Mouse (Mus musculus) olfactory bulb, adult 2 months (tissue): ENCODE results near the gene Gm4969. TPM values are rescaled to one million over a fixed set of nuclear protein-coding genes. Genes with fewer than 3 reads are reported as not detected.

Experiments
- H3K27ac ChIP-seq: fragments of 200-500 bp; 2 replicates; pipeline ENCODE4 v1.5.1; 2012; ENCODE audit warnings: low read depth, low read length; ENCODE audit not compliant: insufficient read depth
- H3K4me1 ChIP-seq: fragments of 200-500 bp; 2 replicates; pipeline ENCODE4 v1.6.1; 2012; ENCODE audit warnings: low read length; ENCODE audit not compliant: control insufficient read depth, insufficient read depth
- H3K4me3 ChIP-seq: fragments of 200-500 bp; 2 replicates; pipeline ENCODE4 v1.5.1; 2012; ENCODE audit warnings: mild to moderate bottlenecking, low read depth, low read length, moderate library complexity; ENCODE audit not compliant: insufficient read depth
- CTCF ChIP-seq: fragments of 200-500 bp; IDR thresholded peaks from 2 replicates; pipeline ENCODE4 v1.5.1; 2012; ENCODE audit warnings: low read depth, mild to moderate bottlenecking, low read length, moderate library complexity; ENCODE audit not compliant: insufficient read depth
- POLR2A ChIP-seq: fragments of 200-500 bp; IDR thresholded peaks from 2 replicates; pipeline ENCODE4 v1.6.1; 2012; ENCODE audit warnings: mild to moderate bottlenecking, low read depth, low read length, moderate library complexity; ENCODE audit not compliant: insufficient read depth
- WGBS: fragments of 180-500 bp; shearing (Covaris S2); methylation state at CpG from one replicate; pipeline ENCODE4 v1.1.7; 2018; 5-methylcytosine and 5-hydroxymethylcytosine counted together
- polyA plus RNA-seq: library from polyadenylated mRNA; stranded (reverse); fragments of >200 nt; gene quantifications from 2 replicates; pipeline ENCODE4 v1.2.4, GENCODE M21; 2012; ENCODE audit warnings: low replicate concordance; ENCODE audit not compliant: missing spikeins, insufficient read depth, insufficient read length

Gm4969 gene
- polyA plus RNA-seq, 1 experiment, result not detected

- 50% methylated on average over 6 of the region's 6 CpGs for WGBS
- TF ChIP-seq CTCF (no peak), POLR2A (no peak)
- H3K27ac ChIP-seq, result no peak overlapping the region; the same call in 1 of the 2 replicates
- peaks cover 29% of the 10 kb centered on the region for H3K4me1 ChIP-seq
- no peak overlapping the region for H3K4me3 ChIP-seq
These were observed 35.1 kb downstream of the Gm4969 start for GRCm38 (mm10) chr7:19083096-19083495.

GRCm38 (mm10) chr7:19082171-19082570, 36.0 kb downstream of the Gm4969 start:
- no peak overlapping the region for H3K27ac ChIP-seq
- H3K4me3 ChIP-seq, result no peak overlapping the region
- TF ChIP-seq POLR2A, result no peak
- TF ChIP-seq CTCF, result no peak
- WGBS, result 85% methylated on average over 4 of the region's 4 CpGs
- peaks cover 38% of the 10 kb centered on the region for H3K4me1 ChIP-seq

GRCm38 (mm10) chr7:19080451-19080950, 37.7 kb downstream of the Gm4969 start:
- Histone ChIP-seq H3K4me1 (peaks cover 35% of the 10 kb centered on the region), H3K27ac (no peak overlapping the region), H3K4me3 (no peak overlapping the region)
- TF ChIP-seq CTCF, result no peak
- TF ChIP-seq POLR2A, result no peak
- 85% methylated on average over 19 of the region's 19 CpGs for WGBS

GRCm38 (mm10) chr7:19078732-19079131, 39.4 kb downstream of the Gm4969 start:
- Histone ChIP-seq H3K4me3 (no peak overlapping the region), H3K4me1 (peaks cover 25% of the 10 kb centered on the region), H3K27ac (no peak overlapping the region)
- WGBS, result 76% methylated on average over 3 of the region's 3 CpGs
- TF ChIP-seq POLR2A, result no peak
- no peak for TF ChIP-seq CTCF

- Histone ChIP-seq H3K27ac (no peak overlapping the region), H3K4me3 (no peak overlapping the region), H3K4me1 (peaks cover 20% of the 10 kb centered on the region)
- TF ChIP-seq CTCF, result no peak
- no peak for TF ChIP-seq POLR2A
- WGBS, result 68% methylated on average over 14 of the region's 14 CpGs
These were observed 40.4 kb downstream of the Gm4969 start for GRCm38 (mm10) chr7:19077761-19078160.

GRCm38 (mm10) chr7:19076586-19076991, 41.6 kb downstream of the Gm4969 start:
- no peak; the same call in 1 of the 2 replicates for TF ChIP-seq POLR2A
- no peak for TF ChIP-seq CTCF
- Histone ChIP-seq H3K27ac (no peak overlapping the region), H3K4me1 (peaks cover 19% of the 10 kb centered on the region), H3K4me3 (peak overlapping the region; percentile 84)
- under 1% methylated on average over 22 of the region's 22 CpGs for WGBS

GRCm38 (mm10) chr7:19075723-19076585, 42.2 kb downstream of the Gm4969 start, which contains the start of gene Dmwd:
TSS of gene Dmwd (plus strand) at chr7:19076227.
- TF ChIP-seq POLR2A (peak; percentile 42), CTCF (no peak)
- peak within 1 kb of the TSS; percentile 84 for H3K4me3 ChIP-seq
- H3K27ac ChIP-seq, result peak within 1 kb of the TSS; percentile 30
- H3K4me1 ChIP-seq, result peaks cover 19% of the 10 kb centered on the region
- WGBS, result under 1% methylated on average over 90 of the region's 91 CpGs

- peak overlapping the region; percentile 30 for H3K27ac ChIP-seq
- 57% methylated on average over 5 of the region's 5 CpGs for WGBS
- peaks cover 19% of the 10 kb centered on the region for H3K4me1 ChIP-seq
- no peak for TF ChIP-seq POLR2A
- no peak for TF ChIP-seq CTCF
- peak overlapping the region; percentile 84 for H3K4me3 ChIP-seq
These were observed 42.9 kb downstream of the Gm4969 start for GRCm38 (mm10) chr7:19075231-19075630.

GRCm38 (mm10) chr7:19074494-19074893, 43.7 kb downstream of the Gm4969 start:
- peaks cover 14% of the 10 kb centered on the region for H3K4me1 ChIP-seq
- H3K4me3 ChIP-seq, result no peak overlapping the region
- no peak overlapping the region for H3K27ac ChIP-seq
- 88% methylated on average over 6 of the region's 6 CpGs for WGBS
- TF ChIP-seq POLR2A, result no peak
- TF ChIP-seq CTCF, result no peak
